Mouse (Mus musculus): ENCODE data around the gene Nfe2l2. TPM values are rescaled to one million over a fixed set of nuclear protein-coding genes. Genes with fewer than 3 reads are reported as not detected.

Nfe2l2 gene
- polyA plus RNA-seq, 1 experiment, result 20.0 TPM

DNA sequence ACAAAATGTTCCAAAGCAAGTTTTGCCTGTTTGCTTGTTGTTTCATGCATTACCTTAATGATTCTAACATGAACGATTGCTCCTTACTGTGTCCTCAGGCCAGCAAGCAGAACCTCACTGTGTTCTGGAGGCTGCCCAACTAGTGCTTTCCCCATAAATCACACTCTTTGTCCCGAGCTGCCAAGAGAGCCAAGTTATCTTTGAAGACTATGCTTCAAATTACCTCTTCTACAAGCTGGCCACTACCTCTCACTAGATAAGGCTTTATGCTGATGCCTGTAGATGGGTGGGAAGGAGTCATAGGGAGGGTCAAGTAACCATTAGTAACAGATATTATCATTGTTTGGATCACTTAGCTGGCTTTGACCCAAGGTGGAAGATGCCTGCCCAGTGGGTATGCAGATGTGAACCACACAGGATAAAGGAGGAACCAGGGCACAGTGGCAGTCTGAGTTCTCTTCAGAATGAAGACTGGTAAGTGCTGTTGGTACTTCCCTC is 32.6 kb upstream of the Nfe2l2 start:
- TF ChIP-seq POLR2A (IDR thresholded peaks at IDR 0.05; ENCODE audit: low read depth, low read length), result no peak
- no peak for TF ChIP-seq CTCF (IDR thresholded peaks at IDR 0.05; ENCODE audit: extremely low read depth, insufficient read depth, insufficient read length, insufficient replicate concordance)
- no peak for DNase-seq (ENCODE audit: low read depth in 1 of 2, low spot score in 2 of 2)
- Histone ChIP-seq H3K36me3 (ENCODE audit: control insufficient read depth, insufficient read depth, low read length) (no peaks in the 10 kb centered on the region), H3K27ac (ENCODE audit: insufficient read depth, low read length) (no peak overlapping the region), H3K4me1 (ENCODE audit: control insufficient read depth, insufficient read depth, insufficient read length) (no peaks in the 10 kb centered on the region), H3K27me3 (ENCODE audit: control insufficient read depth, insufficient read depth, low read length) (no peaks in the 10 kb centered on the region), H3K4me3 (ENCODE audit: extremely low read depth, insufficient read depth, insufficient read length) (no peak overlapping the region)
- WGBS, result 48% methylated on average over 2 of the region's 2 CpGs

DNA sequence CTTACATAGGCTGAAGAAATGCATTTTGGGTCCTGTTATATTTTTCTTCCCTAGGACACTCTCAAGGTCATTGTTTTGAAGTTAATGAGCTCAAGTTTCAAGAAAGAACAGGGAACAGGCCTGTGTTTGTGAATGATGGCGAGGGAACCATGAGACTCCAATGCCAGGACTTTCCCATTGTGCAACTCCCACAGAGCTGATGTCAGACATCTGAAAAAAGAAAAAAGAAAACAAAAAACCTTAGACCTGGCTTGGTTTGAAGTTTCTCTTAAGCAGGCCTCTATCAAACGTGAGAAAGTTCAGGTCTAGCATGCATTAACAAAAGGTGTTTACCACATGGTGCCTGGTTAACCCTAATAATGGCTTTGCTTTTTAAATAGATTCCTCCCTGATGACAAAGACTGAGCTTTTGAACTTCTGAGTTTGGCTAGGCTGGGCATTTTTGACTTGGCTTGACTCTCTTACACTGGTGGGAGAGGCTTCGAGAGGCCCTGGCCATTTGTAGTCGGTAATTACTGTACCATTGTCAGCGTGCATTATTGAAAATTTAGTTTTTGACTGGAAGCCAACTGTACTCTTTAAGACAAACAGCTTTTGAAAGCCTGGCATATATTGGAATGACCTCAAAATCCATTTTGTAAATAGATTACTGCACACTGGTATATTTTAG is 29.9 kb upstream of the Nfe2l2 start:
- Histone ChIP-seq H3K36me3 (ENCODE audit: control insufficient read depth, insufficient read depth, low read length) (no peaks in the 10 kb centered on the region), H3K27me3 (ENCODE audit: control insufficient read depth, insufficient read depth, low read length) (no peaks in the 10 kb centered on the region), H3K4me1 (ENCODE audit: control insufficient read depth, insufficient read depth, insufficient read length) (peaks cover 2% of the 10 kb centered on the region; the same call in 1 of the 2 replicates), H3K27ac (ENCODE audit: insufficient read depth, low read length) (no peak overlapping the region), H3K4me3 (ENCODE audit: extremely low read depth, insufficient read depth, insufficient read length) (no peak overlapping the region)
- no peak for DNase-seq (ENCODE audit: low read depth in 1 of 2, low spot score in 2 of 2)
- TF ChIP-seq POLR2A (IDR thresholded peaks at IDR 0.05; ENCODE audit: low read depth, low read length) (no peak), CTCF (IDR thresholded peaks at IDR 0.05; ENCODE audit: extremely low read depth, insufficient read depth, insufficient read length, insufficient replicate concordance) (no peak)
- whole genome bisulfite sequencing, result 87% methylated on average over 5 of the region's 5 CpGs

- DNase-seq (ENCODE audit: low read depth in 1 of 2, low spot score in 2 of 2), result no peak
- H3K4me1 ChIP-seq (ENCODE audit: control insufficient read depth, insufficient read depth, insufficient read length), result peaks cover 2% of the 10 kb centered on the region; the same call in 1 of the 2 replicates
- 66% methylated on average over 7 of the region's 7 CpGs for WGBS
Observed at GRCm38 (mm10) chr2:75733177-75733576, 28.7 kb upstream of the Nfe2l2 start.

DNA sequence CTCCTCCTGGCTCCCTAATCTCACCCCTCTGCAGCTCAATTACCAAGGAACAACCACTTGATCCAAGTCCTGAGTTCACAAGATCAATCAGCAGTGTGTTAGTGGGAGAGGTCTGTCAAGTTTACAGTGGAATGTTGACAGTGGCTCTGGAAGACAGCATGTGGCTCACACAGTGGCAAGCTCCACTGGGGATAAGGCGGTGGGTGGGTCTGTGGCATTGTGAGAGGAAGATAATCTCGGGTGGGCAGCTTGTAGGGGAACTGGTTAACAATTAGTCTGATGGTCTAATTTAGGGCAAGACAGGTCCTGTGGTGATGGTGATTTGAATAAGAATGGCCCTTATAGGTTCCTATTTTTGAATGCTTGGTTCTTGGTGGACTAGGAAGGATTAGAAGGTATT is 27.5 kb upstream of the Nfe2l2 start:
- no peaks in the 10 kb centered on the region for H3K36me3 ChIP-seq (ENCODE audit: control insufficient read depth, insufficient read depth, low read length)
- no peak overlapping the region for H3K27ac ChIP-seq (ENCODE audit: insufficient read depth, low read length)
- H3K4me3 ChIP-seq (ENCODE audit: extremely low read depth, insufficient read depth, insufficient read length), result no peak overlapping the region
- no peak for DNase-seq (ENCODE audit: low read depth in 1 of 2, low spot score in 2 of 2)
- H3K4me1 ChIP-seq (ENCODE audit: control insufficient read depth, insufficient read depth, insufficient read length), result peaks cover 2% of the 10 kb centered on the region; the same call in 1 of the 2 replicates
- no peak for TF ChIP-seq CTCF (IDR thresholded peaks at IDR 0.05; ENCODE audit: extremely low read depth, insufficient read depth, insufficient read length, insufficient replicate concordance)
- TF ChIP-seq POLR2A (IDR thresholded peaks at IDR 0.05; ENCODE audit: low read depth, low read length), result no peak
- H3K27me3 ChIP-seq (ENCODE audit: control insufficient read depth, insufficient read depth, low read length), result no peaks in the 10 kb centered on the region
- WGBS, result 61% methylated on average over 2 of the region's 2 CpGs

More at GRCm38 (mm10) chr2:75733177-75733576, 28.7 kb upstream of the Nfe2l2 start:
- no peak overlapping the region for H3K27ac ChIP-seq (ENCODE audit: insufficient read depth, low read length)
- H3K27me3 ChIP-seq (ENCODE audit: control insufficient read depth, insufficient read depth, low read length), result no peaks in the 10 kb centered on the region
- no peaks in the 10 kb centered on the region for H3K36me3 ChIP-seq (ENCODE audit: control insufficient read depth, insufficient read depth, low read length)
- H3K4me3 ChIP-seq (ENCODE audit: extremely low read depth, insufficient read depth, insufficient read length), result no peak overlapping the region
- TF ChIP-seq POLR2A (IDR thresholded peaks at IDR 0.05; ENCODE audit: low read depth, low read length) (no peak), CTCF (IDR thresholded peaks at IDR 0.05; ENCODE audit: extremely low read depth, insufficient read depth, insufficient read length, insufficient replicate concordance) (no peak)

DNA sequence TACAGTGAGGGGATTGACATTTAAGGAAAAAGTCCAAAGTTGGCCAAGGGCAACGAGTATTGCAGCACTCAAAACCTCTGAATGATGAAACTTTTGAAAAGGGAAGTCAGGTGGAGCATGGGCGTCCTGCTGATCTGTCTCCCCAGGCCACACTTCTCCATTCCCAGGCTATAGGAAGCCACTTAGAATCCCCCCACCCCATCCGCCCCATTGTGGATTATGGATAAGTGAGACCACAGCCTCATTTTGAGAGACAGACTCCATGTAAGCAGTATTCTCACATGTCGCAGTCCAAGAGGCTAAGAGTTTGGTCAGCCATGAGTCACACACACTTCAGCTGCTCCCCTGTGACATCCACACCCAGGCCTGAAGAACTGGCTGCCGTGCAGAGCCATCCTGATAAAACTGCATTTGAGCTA is 26.8 kb upstream of the Nfe2l2 start:
- Histone ChIP-seq H3K27me3 (ENCODE audit: control insufficient read depth, insufficient read depth, low read length) (no peaks in the 10 kb centered on the region), H3K36me3 (ENCODE audit: control insufficient read depth, insufficient read depth, low read length) (no peaks in the 10 kb centered on the region), H3K4me1 (ENCODE audit: control insufficient read depth, insufficient read depth, insufficient read length) (peaks cover 2% of the 10 kb centered on the region; the same call in 1 of the 2 replicates), H3K27ac (ENCODE audit: insufficient read depth, low read length) (peak overlapping the region; percentile 19), H3K4me3 (ENCODE audit: extremely low read depth, insufficient read depth, insufficient read length) (no peak overlapping the region)
- TF ChIP-seq POLR2A (IDR thresholded peaks at IDR 0.05; ENCODE audit: low read depth, low read length), result no peak
- no peak for TF ChIP-seq CTCF (IDR thresholded peaks at IDR 0.05; ENCODE audit: extremely low read depth, insufficient read depth, insufficient read length, insufficient replicate concordance)
- no peak for DNase-seq (ENCODE audit: low read depth in 1 of 2, low spot score in 2 of 2)
- 45% methylated on average over 5 of the region's 5 CpGs for WGBS

- no peak overlapping the region for H3K4me3 ChIP-seq (ENCODE audit: extremely low read depth, insufficient read depth, insufficient read length)
- no peak for DNase-seq (ENCODE audit: low read depth in 1 of 2, low spot score in 2 of 2)
- H3K36me3 ChIP-seq (ENCODE audit: control insufficient read depth, insufficient read depth, low read length), result no peaks in the 10 kb centered on the region
- TF ChIP-seq CTCF (IDR thresholded peaks at IDR 0.05; ENCODE audit: extremely low read depth, insufficient read depth, insufficient read length, insufficient replicate concordance) (no peak), POLR2A (IDR thresholded peaks at IDR 0.05; ENCODE audit: low read depth, low read length) (no peak)
- 91% methylated on average over 10 of the region's 10 CpGs for WGBS
- H3K27me3 ChIP-seq (ENCODE audit: control insufficient read depth, insufficient read depth, low read length), result no peaks in the 10 kb centered on the region
- peaks cover 2% of the 10 kb centered on the region; the same call in 1 of the 2 replicates for H3K4me1 ChIP-seq (ENCODE audit: control insufficient read depth, insufficient read depth, insufficient read length)
- no peak overlapping the region for H3K27ac ChIP-seq (ENCODE audit: insufficient read depth, low read length)
Observed at GRCm38 (mm10) chr2:75730052-75730451, 25.6 kb upstream of the Nfe2l2 start.

DNA sequence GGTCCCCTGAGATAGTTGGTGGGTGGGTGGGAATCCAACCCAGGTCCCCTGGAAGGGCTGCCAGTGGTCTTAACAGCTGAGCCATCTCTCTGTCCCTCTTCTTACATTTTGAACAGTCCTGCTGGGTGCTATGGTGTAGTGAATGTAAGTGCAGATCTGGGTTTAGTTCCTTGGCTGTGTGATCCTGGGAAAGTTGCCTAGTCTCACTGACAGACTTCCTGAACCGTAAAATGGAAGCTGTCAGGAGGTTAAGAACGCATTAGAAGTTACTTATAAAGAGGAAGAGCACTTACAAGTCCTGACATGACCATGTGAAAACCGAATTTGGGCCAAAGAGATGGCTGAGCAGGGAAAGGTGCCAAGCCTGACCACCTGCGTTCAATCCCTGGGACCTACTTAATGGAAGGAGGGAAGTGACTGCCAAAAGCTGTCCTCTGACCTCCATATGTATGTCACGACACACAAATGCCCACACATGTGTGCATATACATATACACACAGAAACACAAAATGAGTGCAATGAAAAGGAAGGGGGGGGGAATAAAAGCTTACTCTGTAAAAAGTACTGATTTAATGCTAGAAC is 20.5 kb upstream of the Nfe2l2 start:
- H3K27ac ChIP-seq (ENCODE audit: insufficient read depth, low read length), result no peak overlapping the region
- 75% methylated on average over 5 of the region's 5 CpGs for WGBS
- TF ChIP-seq CTCF (IDR thresholded peaks at IDR 0.05; ENCODE audit: extremely low read depth, insufficient read depth, insufficient read length, insufficient replicate concordance) (no peak), POLR2A (IDR thresholded peaks at IDR 0.05; ENCODE audit: low read depth, low read length) (no peak)
- no peak for DNase-seq (ENCODE audit: low read depth in 1 of 2, low spot score in 2 of 2)
- no peaks in the 10 kb centered on the region for H3K36me3 ChIP-seq (ENCODE audit: control insufficient read depth, insufficient read depth, low read length)
- H3K4me1 ChIP-seq (ENCODE audit: control insufficient read depth, insufficient read depth, insufficient read length), result no peaks in the 10 kb centered on the region
- H3K27me3 ChIP-seq (ENCODE audit: control insufficient read depth, insufficient read depth, low read length), result no peaks in the 10 kb centered on the region
- no peak overlapping the region for H3K4me3 ChIP-seq (ENCODE audit: extremely low read depth, insufficient read depth, insufficient read length)
